In genomic region chr11:89303421-89303820, GRCm38 (mm10) we compare ENCODE assay signal across 8 mouse cellular contexts. TPM values are rescaled to one million over a fixed set of nuclear protein-coding genes. Genes with fewer than 3 reads are reported as not detected.
DNase-seq lines count a peak whose midpoint lies in the region; ATAC-seq lines count a peak whose summit lies in the region.

No protein-coding gene starts in this region.

- no peak overlapping the region for H3K27ac ChIP-seq in intestine, embryonic 16.5 days (ENCODE audit: low read length)
- peak overlapping the region; percentile 93 for H3K27ac ChIP-seq in midbrain, embryonic 12.5 days (replicated peaks)

- no peak overlapping the region for H3K9ac ChIP-seq in intestine, embryonic 16.5 days (ENCODE audit: low read depth, low read length)
- H3K9ac ChIP-seq in midbrain, embryonic 12.5 days (replicated peaks), result peak overlapping the region; percentile 76; the same call in 1 of the 2 replicates

- intact Hi-C loops in gastrocnemius, postnatal 36 days (cut with DNase I), result loop anchor here (1.0 to 2.0 kb wide), 2 partner anchors 137 to 203 kb away; no protein-coding TSS in a partner anchor
- intact Hi-C loops in left cerebral cortex, postnatal 25 days (cut with DNase I), result loop anchor here (1.0 to 2.0 kb wide), 2 partner anchors 138 to 203 kb away; no protein-coding TSS in a partner anchor

- H3K27me3 ChIP-seq in intestine, embryonic 16.5 days (replicated peaks; ENCODE audit: control insufficient read depth, insufficient read depth, low read length), result peaks cover 27% of the 10 kb centered on the region
- peaks cover 7% of the 10 kb centered on the region for H3K27me3 ChIP-seq in midbrain, embryonic 12.5 days

- no peaks in the 10 kb centered on the region for H3K36me3 ChIP-seq in intestine, embryonic 16.5 days (ENCODE audit: control insufficient read depth, insufficient read depth, low read length)
- H3K36me3 ChIP-seq in midbrain, embryonic 12.5 days, result 0 out of 2 replicates have a peak, but pooled peaks cover 3% of the 10 kb centered on the region

- 1% methylated on average over 15 of the region's 16 CpGs for WGBS in intestine, embryonic 16.5 days
- WGBS in midbrain, embryonic 12.5 days, result 2% methylated on average over 16 of the region's 16 CpGs

- DNase-seq in adrenal gland, adult (ENCODE audit: inconsistent age in 2 of 2, low spot score in 1 of 2), result peak; percentile 80 to 94
- peak; percentile 95 for DNase-seq in embryo, embryonic 10.5 days (ENCODE audit: low spot score)
- peak; percentile 80 to 82 for DNase-seq in gastrocnemius, postnatal 36 days
- peak; percentile 85 to 91 for DNase-seq in left cerebral cortex, postnatal 25 days (ENCODE audit: low spot score in 2 of 2)
- DNase-seq in skeletal muscle tissue, adult 2 months (ENCODE audit: low read depth, low spot score), result peak; percentile 71
- no peak for DNase-seq in MN1 (ENCODE audit: low spot score)

- peaks cover 9% of the 10 kb centered on the region for H3K4me1 ChIP-seq in intestine, embryonic 16.5 days (ENCODE audit: control insufficient read depth, insufficient read depth, low read length)
- H3K4me1 ChIP-seq in midbrain, embryonic 12.5 days, result peaks cover 25% of the 10 kb centered on the region

- no peaks in the 10 kb centered on the region for H3K9me3 ChIP-seq in intestine, embryonic 16.5 days (ENCODE audit: control insufficient read depth, low read length)
- 0 out of 2 replicates have a peak, but pooled peaks cover 3% of the 10 kb centered on the region for H3K9me3 ChIP-seq in midbrain, embryonic 12.5 days

- peak; percentile 62 for ATAC-seq in intestine, embryonic 16.5 days
- ATAC-seq in midbrain, embryonic 12.5 days (ENCODE audit: low FRiP score, low read depth), result peak; percentile 42

- H3K4me3 ChIP-seq in intestine, embryonic 16.5 days (ENCODE audit: low read length), result peak overlapping the region; percentile 35
- peak overlapping the region; percentile 70 for H3K4me3 ChIP-seq in midbrain, embryonic 12.5 days

- peak overlapping the region; percentile 93 for H3K4me2 ChIP-seq in intestine, embryonic 16.5 days (ENCODE audit: low read depth, low read length)
- peak overlapping the region; percentile 90 for H3K4me2 ChIP-seq in midbrain, embryonic 12.5 days (replicated peaks)

RNA-seq across cellular contexts. Expression of gene Nog, which starts 1.3 kb away (rescaled TPM):
- 1 to 10 TPM; 2.3 to 3.1 TPM for total RNA-seq in gastrocnemius, postnatal 36 days (2021)
- 1.3 and 1.4 TPM in 2 replicates for polyA plus RNA-seq in intestine, embryonic 16.5 days (2015; fragmentation: Nextera tagmentation; extraction: Ambion mirVana)
- 10 to 100 TPM; 18.3 to 18.4 TPM for total RNA-seq in left cerebral cortex, postnatal 25 days (2021)
- polyA plus RNA-seq in midbrain, embryonic 12.5 days (2016; fragmentation: Nextera tagmentation; extraction: Ambion mirVana), result 6.0 and 6.3 TPM in 2 replicates

Comparison
In these comparisons a context has a peak if more than half of its experiments do, and no peak if none do; other contexts are left out.
1. RNA of gene Nog, which starts 1.3 kb away (total RNA-seq): 18.3 to 18.4 TPM in left cerebral cortex, postnatal 25 days; 2.3 to 3.1 TPM in gastrocnemius, postnatal 36 days; every median in the first group is over 4 times any median in the second.